Mouse (Mus musculus) liver, embryonic 14.5 days (tissue): ENCODE data around the gene Ccdc171.

Experiments
- CTCF ChIP-seq: IDR thresholded peaks from 2 replicates; pipeline ENCODE4 v1.5.1; 2016; ENCODE audit warnings: antibody characterized with exemption, low read depth, control low read depth
- EP300 ChIP-seq: IDR thresholded peaks from 2 replicates; pipeline ENCODE4 v1.6.1; 2016; ENCODE audit warnings: antibody characterized with exemption, low read depth

DNA sequence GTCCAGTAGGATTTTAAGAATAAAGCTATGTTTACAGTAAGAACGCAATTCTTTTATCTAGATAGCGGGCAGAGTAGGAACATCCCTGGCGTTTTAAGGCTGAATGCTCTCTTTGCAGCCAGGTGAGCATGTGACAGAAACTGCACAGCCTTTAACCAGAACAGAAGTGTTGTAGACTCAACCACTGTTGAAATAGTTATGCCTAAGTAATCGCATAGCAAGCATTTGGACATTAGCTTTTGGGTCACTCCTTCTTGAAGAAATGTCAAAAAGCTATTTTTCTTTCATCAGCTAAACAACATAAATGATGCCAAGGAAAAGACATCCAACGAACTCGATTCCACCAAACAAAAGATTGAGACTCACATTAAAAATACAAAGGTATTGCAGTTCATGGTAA is 131.7 kb downstream of the Ccdc171 start:
- no peak for TF ChIP-seq CTCF
- no peak for TF ChIP-seq EP300
